Mouse (Mus musculus): ENCODE data around the gene Rlbp1. TPM values are rescaled to one million over a fixed set of nuclear protein-coding genes. Genes with fewer than 3 reads are reported as not detected.

Gene Rlbp1
- polyA plus RNA-seq, 1 experiment from 2014 or later: 17.1 TPM

- Histone ChIP-seq H3K27ac (ENCODE audit: low read length) (no peak overlapping the region), H3K4me3 (ENCODE audit: low read depth, low read length) (no peak overlapping the region), H3K9ac (ENCODE audit: low read depth, low read length) (no peak overlapping the region), H3K36me3 (ENCODE audit: control insufficient read depth, insufficient read depth, low read length) (no peaks in the 10 kb centered on the region), H3K4me2 (ENCODE audit: low read length) (no peak overlapping the region), H3K9me3 (replicated peaks; ENCODE audit: control insufficient read depth, low read length, poor library complexity, severe bottlenecking) (no peaks in the 10 kb centered on the region), H3K27me3 (ENCODE audit: control insufficient read depth, insufficient read depth, low read depth, low read length) (no peaks in the 10 kb centered on the region), H3K4me1 (ENCODE audit: control insufficient read depth, insufficient read depth, low read length) (peaks cover 8% of the 10 kb centered on the region)
- no peak for ATAC-seq
- 71% methylated on average over 7 of the region's 7 CpGs for WGBS
These were observed 1.9 kb upstream of the Rlbp1 start for GRCm38 (mm10) chr7:79388671-79389206.

- H3K9me3 ChIP-seq (replicated peaks; ENCODE audit: control insufficient read depth, low read length, poor library complexity, severe bottlenecking): no peaks in the 10 kb centered on the region
- H3K4me1 ChIP-seq (ENCODE audit: control insufficient read depth, insufficient read depth, low read length): peaks cover 8% of the 10 kb centered on the region
- H3K27ac ChIP-seq (ENCODE audit: low read length): no peak overlapping the region
- no peak for ATAC-seq
- H3K4me2 ChIP-seq (ENCODE audit: low read length): no peak overlapping the region
- 63% methylated on average over 6 of the region's 7 CpGs for WGBS
- no peaks in the 10 kb centered on the region for H3K27me3 ChIP-seq (ENCODE audit: control insufficient read depth, insufficient read depth, low read depth, low read length)
- no peak overlapping the region for H3K9ac ChIP-seq (ENCODE audit: low read depth, low read length)
- no peak overlapping the region for H3K4me3 ChIP-seq (ENCODE audit: low read depth, low read length)
- no peaks in the 10 kb centered on the region for H3K36me3 ChIP-seq (ENCODE audit: control insufficient read depth, insufficient read depth, low read length)
These were observed 1.1 kb upstream of the Rlbp1 start for GRCm38 (mm10) chr7:79387991-79388390.

GRCm38 (mm10) chr7:79387140-79387539, 292 bp upstream of the Rlbp1 start:
- Histone ChIP-seq H3K27me3 (ENCODE audit: control insufficient read depth, insufficient read depth, low read depth, low read length) (no peaks in the 10 kb centered on the region), H3K4me3 (ENCODE audit: low read depth, low read length) (no peak overlapping the region), H3K27ac (ENCODE audit: low read length) (no peak overlapping the region), H3K4me2 (ENCODE audit: low read length) (no peak overlapping the region), H3K9ac (ENCODE audit: low read depth, low read length) (no peak overlapping the region), H3K9me3 (replicated peaks; ENCODE audit: control insufficient read depth, low read length, poor library complexity, severe bottlenecking) (no peaks in the 10 kb centered on the region), H3K4me1 (ENCODE audit: control insufficient read depth, insufficient read depth, low read length) (peaks cover 3% of the 10 kb centered on the region), H3K36me3 (ENCODE audit: control insufficient read depth, insufficient read depth, low read length) (no peaks in the 10 kb centered on the region)
- 73% methylated on average over 8 of the region's 8 CpGs for WGBS
- ATAC-seq: no peak; the same call in 1 of the 2 replicates

- Histone ChIP-seq H3K36me3 (ENCODE audit: control insufficient read depth, insufficient read depth, low read length) (no peaks in the 10 kb centered on the region), H3K9ac (ENCODE audit: low read depth, low read length) (no peak overlapping the region), H3K4me3 (ENCODE audit: low read depth, low read length) (no peak overlapping the region), H3K4me2 (ENCODE audit: low read length) (no peak overlapping the region), H3K4me1 (ENCODE audit: control insufficient read depth, insufficient read depth, low read length) (no peaks in the 10 kb centered on the region), H3K27me3 (ENCODE audit: control insufficient read depth, insufficient read depth, low read depth, low read length) (no peaks in the 10 kb centered on the region), H3K9me3 (replicated peaks; ENCODE audit: control insufficient read depth, low read length, poor library complexity, severe bottlenecking) (no peaks in the 10 kb centered on the region), H3K27ac (ENCODE audit: low read length) (no peak overlapping the region)
- ATAC-seq: no peak
- 86% methylated on average over 10 of the region's 10 CpGs for WGBS
These were observed 10.2 kb downstream of the Rlbp1 start for GRCm38 (mm10) chr7:79376516-79377275.

- no peaks in the 10 kb centered on the region for H3K36me3 ChIP-seq (ENCODE audit: control insufficient read depth, insufficient read depth, low read length)
- no peaks in the 10 kb centered on the region for H3K4me1 ChIP-seq (ENCODE audit: control insufficient read depth, insufficient read depth, low read length)
- no peak for ATAC-seq
- no peak overlapping the region for H3K4me2 ChIP-seq (ENCODE audit: low read length)
- no peak overlapping the region for H3K27ac ChIP-seq (ENCODE audit: low read length)
- no peak overlapping the region for H3K4me3 ChIP-seq (ENCODE audit: low read depth, low read length)
- no peaks in the 10 kb centered on the region for H3K9me3 ChIP-seq (replicated peaks; ENCODE audit: control insufficient read depth, low read length, poor library complexity, severe bottlenecking)
- no peaks in the 10 kb centered on the region for H3K27me3 ChIP-seq (ENCODE audit: control insufficient read depth, insufficient read depth, low read depth, low read length)
- WGBS: 73% methylated on average over 5 of the region's 5 CpGs
- no peak overlapping the region for H3K9ac ChIP-seq (ENCODE audit: low read depth, low read length)
These were observed 11.3 kb downstream of the Rlbp1 start for GRCm38 (mm10) chr7:79375594-79375993.

- no peaks in the 10 kb centered on the region for H3K36me3 ChIP-seq (ENCODE audit: control insufficient read depth, insufficient read depth, low read length)
- no peak overlapping the region for H3K4me3 ChIP-seq (ENCODE audit: low read depth, low read length)
- H3K27ac ChIP-seq (ENCODE audit: low read length): no peak overlapping the region
- H3K9me3 ChIP-seq (replicated peaks; ENCODE audit: control insufficient read depth, low read length, poor library complexity, severe bottlenecking): no peaks in the 10 kb centered on the region
- no peak overlapping the region for H3K4me2 ChIP-seq (ENCODE audit: low read length)
- H3K27me3 ChIP-seq (ENCODE audit: control insufficient read depth, insufficient read depth, low read depth, low read length): no peaks in the 10 kb centered on the region
- ATAC-seq: no peak
- H3K9ac ChIP-seq (ENCODE audit: low read depth, low read length): no peak overlapping the region
- H3K4me1 ChIP-seq (ENCODE audit: control insufficient read depth, insufficient read depth, low read length): no peaks in the 10 kb centered on the region
These were observed 12.8 kb downstream of the Rlbp1 start for GRCm38 (mm10) chr7:79374017-79374416.

GRCm38 (mm10) chr7:79371321-79371879, 15.4 kb downstream of the Rlbp1 start:
- H3K27ac ChIP-seq (ENCODE audit: low read length): no peak overlapping the region
- WGBS: 52% methylated on average over 10 of the region's 10 CpGs
- no peak overlapping the region for H3K4me2 ChIP-seq (ENCODE audit: low read length)
- H3K27me3 ChIP-seq (ENCODE audit: control insufficient read depth, insufficient read depth, low read depth, low read length): no peaks in the 10 kb centered on the region
- ATAC-seq: no peak
- H3K9me3 ChIP-seq (replicated peaks; ENCODE audit: control insufficient read depth, low read length, poor library complexity, severe bottlenecking): no peaks in the 10 kb centered on the region
- H3K4me3 ChIP-seq (ENCODE audit: low read depth, low read length): no peak overlapping the region
- no peak overlapping the region for H3K9ac ChIP-seq (ENCODE audit: low read depth, low read length)
- H3K4me1 ChIP-seq (ENCODE audit: control insufficient read depth, insufficient read depth, low read length): no peaks in the 10 kb centered on the region
- H3K36me3 ChIP-seq (ENCODE audit: control insufficient read depth, insufficient read depth, low read length): no peaks in the 10 kb centered on the region

GRCm38 (mm10) chr7:79369416-79369815, 17.4 kb downstream of the Rlbp1 start:
- H3K27ac ChIP-seq (ENCODE audit: low read length): no peak overlapping the region
- WGBS: 54% methylated on average over 4 of the region's 4 CpGs
- no peaks in the 10 kb centered on the region for H3K4me1 ChIP-seq (ENCODE audit: control insufficient read depth, insufficient read depth, low read length)
- no peak overlapping the region for H3K4me2 ChIP-seq (ENCODE audit: low read length)
- no peak overlapping the region for H3K4me3 ChIP-seq (ENCODE audit: low read depth, low read length)
- no peaks in the 10 kb centered on the region for H3K36me3 ChIP-seq (ENCODE audit: control insufficient read depth, insufficient read depth, low read length)
- no peak for ATAC-seq
- no peak overlapping the region for H3K9ac ChIP-seq (ENCODE audit: low read depth, low read length)
- H3K27me3 ChIP-seq (ENCODE audit: control insufficient read depth, insufficient read depth, low read depth, low read length): no peaks in the 10 kb centered on the region
- H3K9me3 ChIP-seq (replicated peaks; ENCODE audit: control insufficient read depth, low read length, poor library complexity, severe bottlenecking): no peaks in the 10 kb centered on the region

GRCm38 (mm10) chr7:79368664-79369063, 18.2 kb downstream of the Rlbp1 start:
- no peak overlapping the region for H3K9ac ChIP-seq (ENCODE audit: low read depth, low read length)
- ATAC-seq: no peak
- no peak overlapping the region for H3K4me3 ChIP-seq (ENCODE audit: low read depth, low read length)
- no peaks in the 10 kb centered on the region for H3K36me3 ChIP-seq (ENCODE audit: control insufficient read depth, insufficient read depth, low read length)
- no peak overlapping the region for H3K27ac ChIP-seq (ENCODE audit: low read length)
- no peaks in the 10 kb centered on the region for H3K9me3 ChIP-seq (replicated peaks; ENCODE audit: control insufficient read depth, low read length, poor library complexity, severe bottlenecking)
- H3K27me3 ChIP-seq (ENCODE audit: control insufficient read depth, insufficient read depth, low read depth, low read length): no peaks in the 10 kb centered on the region
- no peak overlapping the region for H3K4me2 ChIP-seq (ENCODE audit: low read length)
- no peaks in the 10 kb centered on the region for H3K4me1 ChIP-seq (ENCODE audit: control insufficient read depth, insufficient read depth, low read length)
- WGBS: 85% methylated on average over 5 of the region's 5 CpGs

All from midbrain, embryonic 16.5 days (tissue).